Mouse (Mus musculus) CH12.LX (cell line): ENCODE measurements at regions not wholly inside any gene's neighbourhood (a gene's known extent, or its start where the extent isn't known, plus 50 kb on each side); places are given as distances from the start of the nearest gene placed in this dataset.

Experiments
- CHD2 ChIP-seq: IDR thresholded peaks from 2 replicates; pipeline ENCODE4 v1.6.1; 2011; ENCODE audit warnings: low read length, improper control_type of control experiment
- CTCF ChIP-seq, 2 experiments: IDR thresholded peaks in 1 of 2; conservative IDR thresholded peaks in 1 of 2; 2 replicates each; pipeline ENCODE4 v1.5.1; 2011 to 2012; ENCODE audit warnings: low read depth in 2 of 2, low read length in 2 of 2, improper control_type of control experiment in 1 of 2, inconsistent platforms in 1 of 2, mild to moderate bottlenecking in 1 of 2, moderate library complexity in 1 of 2
- EP300 ChIP-seq: IDR thresholded peaks from 2 replicates; pipeline ENCODE4 v1.6.1; 2011; ENCODE audit warnings: low read length, improper control_type of control experiment
- POLR2A ChIP-seq: IDR thresholded peaks from 2 replicates; pipeline ENCODE4 v1.6.1; 2011; ENCODE audit warnings: low read depth, mild to moderate bottlenecking, improper control_type of control experiment, low read length

GRCm38 (mm10) chr4:71230497-71230872, 527.3 kb downstream of the Gm11232 start:
- no peak for TF ChIP-seq EP300
- no peak for TF ChIP-seq CTCF (conservative IDR thresholded peaks at IDR 0.05 in 1 of 2, IDR thresholded peaks at IDR 0.05 in 1 of 2; ENCODE audit: low read depth in 2 of 2, low read length in 2 of 2)
- no peak for TF ChIP-seq CHD2
- TF ChIP-seq POLR2A: no peak
